Comparison of ENCODE assay signal across 24 mouse cellular contexts in the genomic region with DNA sequence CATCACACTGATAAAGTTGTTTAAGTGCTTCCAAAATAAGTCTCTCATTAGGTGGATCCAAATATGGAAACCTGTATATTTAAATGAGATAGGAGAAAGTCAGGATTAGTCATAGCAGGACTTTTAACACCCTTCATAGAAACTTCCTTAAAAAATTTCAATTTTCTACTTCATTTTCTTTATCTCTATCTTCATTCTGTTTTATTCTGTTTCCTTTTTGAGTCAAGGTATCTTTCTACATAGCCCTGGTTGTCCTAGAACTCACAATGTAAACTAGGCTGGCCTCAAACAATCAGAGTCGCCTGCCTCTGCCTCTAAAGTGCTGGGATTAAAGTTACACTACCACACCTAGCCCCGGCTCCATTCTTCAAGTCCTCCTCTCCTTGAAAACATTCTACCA. TPM values are rescaled to one million over a fixed set of nuclear protein-coding genes. Genes with fewer than 3 reads are reported as not detected.
DNase-seq lines count a peak whose midpoint lies in the region; ATAC-seq and TF ChIP-seq lines count a peak whose summit lies in the region.
"Had no signal": no experiment of that assay in that cellular context is flagged by ENCODE, and none has a peak within 500 bp of the region (broad histone marks: within the 10 kb centered on the region; RNA-seq: fewer than 3 reads in every experiment).

No protein-coding gene starts in this region.

- WGBS in forebrain, embryonic 13.5 days, result 91% methylated on average over 2 of the region's 2 CpGs
- WGBS in heart, embryonic 11.5 days (ENCODE audit: insufficient replicate concordance), result 93% methylated on average over 2 of the region's 2 CpGs

- TF ChIP-seq EP300 in MEL (IDR thresholded peaks at IDR 0.05; ENCODE audit: low read depth in 1 of 2, low read length in 2 of 2), result peak; percentile 89 to 95

- H3K36me3 ChIP-seq in MEL (ENCODE audit: control insufficient read depth in 1 of 2, insufficient read depth in 2 of 2, low read length in 2 of 2), result peaks cover 0 to 25% of the 10 kb centered on the region in 2 experiments; a peak in 2 of 4 replicates
- peaks cover 80% of the 10 kb centered on the region for H3K36me3 ChIP-seq in forebrain, embryonic 13.5 days (ENCODE audit: poor library complexity, severe bottlenecking)
- H3K36me3 ChIP-seq in heart, embryonic 11.5 days (ENCODE audit: control insufficient read depth, insufficient read depth, low read length), result peaks cover 18% of the 10 kb centered on the region

- TF ChIP-seq CTCF in MEL (IDR thresholded peaks at IDR 0.05 in 2 of 3, conservative IDR thresholded peaks at IDR 0.05 in 1 of 3; ENCODE audit: control insufficient read depth in 1 of 3, insufficient read depth in 1 of 3, low read depth in 2 of 3, low read length in 3 of 3, poor library complexity in 1 of 3, severe bottlenecking in 1 of 3), result no peak

- H3K4me3 ChIP-seq in MEL (ENCODE audit: control insufficient read depth in 1 of 2, insufficient read depth in 1 of 2, low read depth in 2 of 2, low read length in 2 of 2), result no peak overlapping the region
- H3K4me3 ChIP-seq in forebrain, embryonic 13.5 days, result no peak overlapping the region
- no peak overlapping the region for H3K4me3 ChIP-seq in heart, embryonic 11.5 days (ENCODE audit: low read depth, low read length)

- no peak for TF ChIP-seq RAD21 in MEL (IDR thresholded peaks at IDR 0.05; ENCODE audit: low read depth, low read length)

- H3K4me1 ChIP-seq in MEL (ENCODE audit: control insufficient read depth in 1 of 2, insufficient read depth in 2 of 2, low read length in 2 of 2), result peaks cover 5 to 7% of the 10 kb centered on the region in 2 experiments
- no peaks in the 10 kb centered on the region for H3K4me1 ChIP-seq in forebrain, embryonic 13.5 days
- H3K4me1 ChIP-seq in heart, embryonic 11.5 days (ENCODE audit: control insufficient read depth, insufficient read depth, low read length), result no peaks in the 10 kb centered on the region

- no peaks in the 10 kb centered on the region for H3K27me3 ChIP-seq in MEL (ENCODE audit: control insufficient read depth in 1 of 2, insufficient read depth in 2 of 2, low read length in 2 of 2)
- no peaks in the 10 kb centered on the region for H3K27me3 ChIP-seq in forebrain, embryonic 13.5 days
- H3K27me3 ChIP-seq in heart, embryonic 11.5 days (ENCODE audit: control insufficient read depth, insufficient read depth, low read length), result no peaks in the 10 kb centered on the region
- H3K27me3 ChIP-seq: CH12.LX, Patski had no signal

- no peak for ATAC-seq in forebrain, embryonic 13.5 days
- no peak for ATAC-seq in heart, embryonic 11.5 days (replicated peaks; ENCODE audit: insufficient number of reproducible peaks, low FRiP score, low TSS enrichment)
- ATAC-seq: activated CD4-positive, CD25-positive, alpha-beta regulatory T cell, adult 4 months; CD4-positive, CD25-positive, alpha-beta regulatory T cell, adult 4 months; Patski had no signal

- H3K9ac ChIP-seq in MEL (ENCODE audit: control insufficient read depth, low read depth, low read length, poor library complexity, severe bottlenecking), result no peak overlapping the region
- H3K9ac ChIP-seq in forebrain, embryonic 13.5 days, result no peak overlapping the region
- no peak overlapping the region for H3K9ac ChIP-seq in heart, embryonic 11.5 days (ENCODE audit: low read depth, low read length)

- no peak overlapping the region for H3K27ac ChIP-seq in MEL (ENCODE audit: control insufficient read depth, low read depth, low read length)
- H3K27ac ChIP-seq in forebrain, embryonic 13.5 days, result no peak overlapping the region
- no peak overlapping the region for H3K27ac ChIP-seq in heart, embryonic 11.5 days (ENCODE audit: low read depth, low read length)

- H3K4me2 ChIP-seq in forebrain, embryonic 13.5 days, result no peak overlapping the region
- no peak overlapping the region for H3K4me2 ChIP-seq in heart, embryonic 11.5 days

- H3K79me2 ChIP-seq in MEL (ENCODE audit: control insufficient read depth, insufficient read depth, low read length, poor library complexity), result no peaks in the 10 kb centered on the region

- DNase-seq in 416B (ENCODE audit: low read depth) (peak; percentile 31), MEL (ENCODE audit: low read depth, low spot score) (peak; percentile 78), MEL-GATA-1-ER (ENCODE audit: extremely low read depth, low read depth) (peak; percentile 37)
- DNase-seq in left cerebral cortex, adult 18-20 months (ENCODE audit: low spot score in 2 of 2), result no peak
- DNase-seq: adrenal gland, adult 2 months; adrenal gland, adult 8-10 months; adrenal gland, postnatal 10 days; adrenal gland, postnatal 14 days; adrenal gland, postnatal 25 days; adrenal gland, postnatal 36 days; B cell, adult 2 months; cerebellum, adult 11 months; cerebellum, adult 11-12 months; cerebellum, adult 18-20 months; cerebellum, adult 2 months; cerebellum, adult 8-10 months; cerebellum, adult 9-10 months had no signal

- no peaks in the 10 kb centered on the region for H3K9me3 ChIP-seq in MEL (replicated peaks; ENCODE audit: insufficient read depth, low read length)
- H3K9me3 ChIP-seq in forebrain, embryonic 13.5 days (replicated peaks), result no peaks in the 10 kb centered on the region
- H3K9me3 ChIP-seq in heart, embryonic 11.5 days (replicated peaks; ENCODE audit: control insufficient read depth, low read length), result no peaks in the 10 kb centered on the region
- H3K9me3 ChIP-seq: G1E had no signal

- TF ChIP-seq POLR2A in MEL (IDR thresholded peaks at IDR 0.05; ENCODE audit: control insufficient read depth in 1 of 2, insufficient read depth in 1 of 2, low read depth in 1 of 2, low read length in 2 of 2, poor library complexity in 1 of 2), result no peak

TF ChIP-seq in MEL, 35 proteins besides CTCF, POLR2A, EP300 and RAD21:
- TF ChIP-seq GATA1 (IDR thresholded peaks at IDR 0.05; ENCODE audit: low read depth, low read length) (peak; percentile 94), TBP (IDR thresholded peaks at IDR 0.05; ENCODE audit: low read depth, low read length) (no peak), ZC3H11A (IDR thresholded peaks at IDR 0.05; ENCODE audit: low read depth, low read length) (no peak), GABPA (IDR thresholded peaks at IDR 0.05; ENCODE audit: low read depth, low read length) (no peak), TCF12 (IDR thresholded peaks at IDR 0.05; ENCODE audit: low read depth, low read length) (peak; percentile 89), POLR2AphosphoS5 (IDR thresholded peaks at IDR 0.05; ENCODE audit: borderline replicate concordance, low read depth, low read length) (no peak), SMC3 (IDR thresholded peaks at IDR 0.05; ENCODE audit: low read depth, low read length) (no peak), SIN3A (IDR thresholded peaks at IDR 0.05; ENCODE audit: low read length) (peak; percentile 55), MAFK (IDR thresholded peaks at IDR 0.05; ENCODE audit: borderline replicate concordance, low read depth, low read length) (0 out of 2 replicates have a peak, but pooled peaks have one; percentile 17), MYC (IDR thresholded peaks at IDR 0.05; ENCODE audit: low read depth, low read length) (no peak), HCFC1 (IDR thresholded peaks at IDR 0.05; ENCODE audit: low read depth, low read length) (peak; percentile 22; the same call in 1 of the 2 replicates), RCOR1 (IDR thresholded peaks at IDR 0.05; ENCODE audit: low read depth, low read length) (peak; percentile 98), NELFE (IDR thresholded peaks at IDR 0.05; ENCODE audit: low read depth, low read length) (no peak), MEF2A (IDR thresholded peaks at IDR 0.05; ENCODE audit: extremely low read depth, insufficient replicate concordance, low read depth, low read length, poor library complexity, severe bottlenecking) (no peak), USF1 (IDR thresholded peaks at IDR 0.05; ENCODE audit: low read depth, low read length) (no peak), USF2 (IDR thresholded peaks at IDR 0.05; ENCODE audit: borderline replicate concordance in 1 of 2, insufficient read depth in 1 of 2, low read depth in 1 of 2, low read length in 2 of 2) (no peak), KAT2A (conservative IDR thresholded peaks at IDR 0.05; ENCODE audit: low read depth, low read length) (no peak), ELF1 (IDR thresholded peaks at IDR 0.05; ENCODE audit: low read depth, low read length) (no peak), BHLHE40 (IDR thresholded peaks at IDR 0.05; ENCODE audit: borderline replicate concordance, low read depth, low read length) (no peak), MAX (IDR thresholded peaks at IDR 0.05; ENCODE audit: low read length) (no peak), CHD1 (IDR thresholded peaks at IDR 0.05; ENCODE audit: low read depth, low read length) (no peak), TAL1 (IDR thresholded peaks at IDR 0.05; ENCODE audit: low read length) (peak; percentile 46), MAZ (IDR thresholded peaks at IDR 0.05; ENCODE audit: low read depth, low read length) (no peak), ETS1 (IDR thresholded peaks at IDR 0.05; ENCODE audit: low read depth, low read length) (peak; percentile 73; the same call in 1 of the 2 replicates), MYB (IDR thresholded peaks at IDR 0.05; ENCODE audit: low read depth, low read length) (no peak), ZKSCAN1 (IDR thresholded peaks at IDR 0.05; ENCODE audit: low read depth, low read length) (no peak), ZMIZ1 (IDR thresholded peaks at IDR 0.05; ENCODE audit: low read depth, low read length) (no peak)
TF ChIP-seq in MEL: peak in this region for 8.

RNA-seq across cellular contexts. Expression of gene Dhx40, which starts 21.8 kb away (rescaled TPM):
- 15.5 and 16.1 TPM in 2 replicates for total RNA-seq in MEL (2012; rRNA removed)
- polyA plus RNA-seq in MEL (2012; ENCODE audit: insufficient read depth in 1 of 2, insufficient read length in 2 of 2, low read depth in 1 of 2, low replicate concordance in 2 of 2, missing spikeins in 1 of 2), result 10 to 100 TPM in 1 of 2 experiments, not detected in 1; 10.1 TPM
- polyA plus RNA-seq in forebrain, embryonic 13.5 days (2015; fragmentation: Nextera tagmentation; extraction: Ambion mirVana), result 38.3 and 41.7 TPM in 2 replicates
- 10 to 100 TPM; 22.8 to 22.9 TPM for total RNA-seq in left cerebral cortex, adult 18-20 months (2021)
- 15.0 and 16.9 TPM in 2 replicates for polyA plus RNA-seq in heart, embryonic 11.5 days (2014; fragmentation: Nextera tagmentation; extraction: Ambion mirVana)

RNA-seq across cellular contexts. Expression of gene Cltc, which starts 28.4 kb away (rescaled TPM):
- 205 and 269 TPM in 2 replicates for total RNA-seq in MEL (2012; rRNA removed)
- 100 to 1,000 TPM; 149 to 300 TPM for polyA plus RNA-seq in MEL (2012; ENCODE audit: insufficient read depth in 1 of 2, insufficient read length in 2 of 2, low read depth in 1 of 2, low replicate concordance in 2 of 2, missing spikeins in 1 of 2)
- 106 and 126 TPM in 2 replicates for polyA plus RNA-seq in forebrain, embryonic 13.5 days (2015; fragmentation: Nextera tagmentation; extraction: Ambion mirVana)
- total RNA-seq in left cerebral cortex, adult 18-20 months (2021), result 100 to 1,000 TPM; 534 to 538 TPM
- 186 and 228 TPM in 2 replicates for polyA plus RNA-seq in heart, embryonic 11.5 days (2014; fragmentation: Nextera tagmentation; extraction: Ambion mirVana)

Comparison
In these comparisons a context has a peak if more than half of its experiments do, and no peak if none do; other contexts are left out.
1. DNase-seq: peak in 416B (single experiment), MEL (single experiment) and MEL-GATA-1-ER (single experiment); none in left cerebral cortex, adult 18-20 months (0 of 2).